Mouse (Mus musculus) left cerebral cortex, postnatal 14 days (tissue): ENCODE results near the gene Tkfc. TPM values are rescaled to one million over a fixed set of nuclear protein-coding genes. Genes with fewer than 3 reads are reported as not detected.

Experiments
- DNase-seq, 2 experiments: peaks; one replicate each; pipeline ENCODE4 v3.0.0; 2021 to 2022; ENCODE audit warnings: low spot score in 2 of 2, mixed read lengths in 1 of 2
- intact Hi-C: fragments of 180-260 bp; cut with DNase I; formaldehyde crosslinking; loops from one replicate; pipeline ENCODE4 v1.15.1; 2025
- total RNA-seq, 2 experiments: library from RNA; stranded (reverse); gene quantifications; 2 replicates each; pipeline ENCODE4 v1.2.3; 2021

Gene Tkfc
- total RNA-seq, 2 experiments from 2014 or later: 24.7 to 26.2 TPM

GRCm38 (mm10) chr19:10557001-10557400, 48.5 kb downstream of the Tkfc start:
- DNase-seq: no peak
- intact Hi-C loops: no loop called here

- intact Hi-C loops: loop anchor here (2.0 kb wide), 1 partner anchor 49 kb away; the partner anchor contains the start of genes Ddb1 and Tkfc
- DNase-seq: peak; percentile 84 to 86
These were observed 49.6 kb downstream of the Tkfc start, which contains the start of gene Tmem216 for GRCm38 (mm10) chr19:10555624-10556510. TSS of gene Tmem216 (minus strand) at chr19:10556238.

GRCm38 (mm10) chr19:10539454-10539853, 66.0 kb downstream of the Tkfc start:
- no peak for DNase-seq
- intact Hi-C loops: loop anchor here (5.0 kb wide), 1 partner anchor 73 kb away; no protein-coding TSS in a partner anchor

Other genes starting within 250 kb of the Tkfc start
- gene Syt7, start 216.6 kb downstream of the Tkfc start, total RNA-seq: 100 to 1,000 TPM; 279 to 314 TPM
- gene Lrrc10b, start 148.2 kb downstream of the Tkfc start, total RNA-seq: 10 to 100 TPM in 1 of 2 experiments, 1 to 10 TPM in 1; 8.8 to 12.7 TPM
- gene Ppp1r32, start 122.7 kb downstream of the Tkfc start, total RNA-seq: 1 to 10 TPM in 1 of 2 experiments, under 1 TPM in 1; 0.89 to 1.0 TPM
- 10 to 100 TPM; 70.2 to 70.9 TPM for gene Cpsf7, start 80.4 kb downstream of the Tkfc start, total RNA-seq
- 10 to 100 TPM; 59.0 to 60.1 TPM for gene Sdhaf2, start 79.5 kb downstream of the Tkfc start, total RNA-seq
- 10 to 100 TPM; 10.2 to 11.4 TPM for gene Tmem216, start 49.4 kb downstream of the Tkfc start, total RNA-seq
- 10 to 100 TPM; 11.8 to 12.1 TPM for gene Cyb561a3, start 28.5 kb downstream of the Tkfc start, total RNA-seq
- 10 to 100 TPM; 11.2 to 13.2 TPM for gene Tmem138, start 28.3 kb downstream of the Tkfc start, total RNA-seq
- 100 to 1,000 TPM; 195 to 201 TPM for gene Ddb1, start 327 bp downstream of the Tkfc start, total RNA-seq
- under 1 TPM; 0.37 to 0.76 TPM for gene Vwce, start 28.6 kb upstream of the Tkfc start, total RNA-seq
- gene Pga5, start 72.4 kb upstream of the Tkfc start, total RNA-seq: not detected
- gene Vps37c, start 83.1 kb upstream of the Tkfc start, total RNA-seq: 10 to 100 TPM; 29.3 to 32.5 TPM
- under 1 TPM; 0.17 to 0.22 TPM for gene Cd5, start 133.3 kb upstream of the Tkfc start, total RNA-seq
- 1 to 10 TPM; 1.3 to 1.5 TPM for gene Cd6, start 224.4 kb upstream of the Tkfc start, total RNA-seq
- 1 to 10 TPM; 1.4 to 1.5 TPM for gene Slc15a3, start 234.1 kb upstream of the Tkfc start, total RNA-seq